Mouse (Mus musculus) kidney, embryonic 14.5 days (tissue): ENCODE data around the gene Cmtm2a. TPM values are rescaled to one million over a fixed set of nuclear protein-coding genes. Genes with fewer than 3 reads are reported as not detected.
"Not testable (repeated sequence)": the region's sequence is repeated elsewhere in the genome, so short reads cannot be mapped to it uniquely, and the experiment has no call there.

Source experiments
- ATAC-seq: fragments of 200-750 bp; cut with Nextera tagmentation; 2 replicates; pipeline ENCODE4 v1.8.0; 2017; ENCODE audit warnings: moderate number of reproducible peaks, mild to moderate bottlenecking, moderate TSS enrichment, moderate library complexity; ENCODE audit not compliant: low FRiP score, low TSS enrichment
- H3K27ac ChIP-seq: fragments of 300-500 bp; sonication (generic); 2 replicates; pipeline ENCODE4 v1.5.1; 2014; ENCODE audit warnings: low read depth, mild to moderate bottlenecking, low read length, moderate library complexity, mixed read lengths
- H3K27me3 ChIP-seq: fragments of 300-500 bp; sonication (generic); 2 replicates; pipeline ENCODE4 v1.6.1; 2014; ENCODE audit warnings: mild to moderate bottlenecking, low read length; ENCODE audit not compliant: control insufficient read depth, insufficient read depth
- H3K36me3 ChIP-seq: fragments of 300-500 bp; sonication (generic); 2 replicates; pipeline ENCODE4 v1.6.1; 2014; ENCODE audit warnings: low read length, mixed read lengths; ENCODE audit not compliant: control insufficient read depth, insufficient read depth
- H3K4me1 ChIP-seq: fragments of 300-500 bp; sonication (generic); 2 replicates; pipeline ENCODE4 v1.6.1; 2014; ENCODE audit warnings: low read length, mixed read lengths; ENCODE audit not compliant: control insufficient read depth, insufficient read depth
- H3K4me2 ChIP-seq: fragments of 300-500 bp; sonication (generic); replicated peaks from 2 replicates; pipeline ENCODE4 v1.6.1; 2014; ENCODE audit warnings: low read depth, mild to moderate bottlenecking, low read length
- H3K4me3 ChIP-seq: fragments of 300-500 bp; sonication (generic); 2 replicates; pipeline ENCODE4 v1.5.1; 2014; ENCODE audit warnings: mild to moderate bottlenecking, low read length
- H3K9ac ChIP-seq: fragments of 300-500 bp; sonication (generic); 2 replicates; pipeline ENCODE4 v1.6.1; 2014; ENCODE audit warnings: low read depth, mild to moderate bottlenecking, low read length, moderate library complexity
- H3K9me3 ChIP-seq: fragments of 300-500 bp; sonication (generic); 2 replicates; pipeline ENCODE4 v1.6.1; 2016; ENCODE audit warnings: low read length; ENCODE audit not compliant: control insufficient read depth
- WGBS: fragments of 180-500 bp; shearing (Covaris S2); extraction: QIAGEN DNeasy Blood & Tissue Kit; methylation state at CpG from one replicate; pipeline ENCODE4 v1.1.7; 2014; 5-methylcytosine and 5-hydroxymethylcytosine counted together
- polyA plus RNA-seq: library from polyadenylated mRNA; unstranded; fragments of >200 nt; fragmentation: Nextera tagmentation; extraction: Ambion mirVana; gene quantifications from 2 replicates; pipeline ENCODE4 v1.2.1, GENCODE M21; 2014

Gene Cmtm2a
- polyA plus RNA-seq, 1 experiment from 2014 or later = not detected

GRCm38 (mm10) chr8:104308341-104308740 lies 15.4 kb upstream of the Cmtm2a start:
- not testable (repeated sequence) for H3K4me2 ChIP-seq, ATAC-seq, H3K9ac ChIP-seq, H3K27ac ChIP-seq, H3K27me3 ChIP-seq, H3K4me1 ChIP-seq, H3K4me3 ChIP-seq, H3K9me3 ChIP-seq, H3K36me3 ChIP-seq
- 44% methylated on average over 6 of the region's 6 CpGs for WGBS

DNA sequence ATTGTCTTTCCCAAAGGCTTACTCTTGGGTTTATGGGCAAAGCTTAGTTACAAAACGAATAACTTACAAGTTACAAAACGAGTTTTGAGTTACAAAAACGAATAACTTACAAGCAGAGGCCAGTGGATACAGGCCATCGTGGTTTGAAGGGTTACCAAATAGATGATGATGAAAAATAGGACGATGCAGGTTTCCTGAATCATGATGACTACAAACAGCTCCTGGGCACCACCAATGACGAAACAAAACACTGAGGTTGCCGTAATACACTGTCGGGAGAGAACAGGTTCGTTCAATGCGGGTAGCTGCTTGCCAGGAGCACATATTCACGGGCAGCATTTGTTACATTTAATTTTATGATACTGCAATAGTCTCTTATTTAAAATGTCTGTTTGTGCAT lies 12.0 kb upstream of the Cmtm2a start:
- Histone ChIP-seq H3K4me2 (no peak overlapping the region), H3K4me1 (no peaks in the 10 kb centered on the region), H3K27me3 (no peaks in the 10 kb centered on the region), H3K9ac (no peak overlapping the region), H3K9me3 (no peaks in the 10 kb centered on the region), H3K27ac (no peak overlapping the region), H3K4me3 (no peak overlapping the region), H3K36me3 (no peaks in the 10 kb centered on the region)
- 88% methylated on average over 11 of the region's 11 CpGs for WGBS
- ATAC-seq = no peak

DNA sequence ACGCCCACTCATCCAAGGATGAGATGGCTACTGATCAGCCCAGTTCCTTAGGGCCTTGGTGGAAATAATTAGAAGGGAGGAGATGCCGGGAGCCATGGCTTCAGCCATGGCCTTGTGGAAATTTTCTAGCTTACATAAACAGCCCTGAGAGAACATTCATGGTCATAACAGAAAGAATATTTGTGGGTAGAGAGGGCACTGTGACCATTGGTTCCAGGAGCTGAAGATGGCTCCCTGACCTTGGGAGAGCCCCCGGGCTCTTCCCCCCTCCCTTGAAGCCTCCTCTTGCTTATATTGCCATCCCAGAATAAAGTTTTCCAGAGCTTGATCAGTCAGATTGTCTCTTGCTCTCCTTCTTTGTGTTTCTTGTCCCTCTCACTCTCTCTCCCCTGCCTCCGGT lies 9.6 kb upstream of the Cmtm2a start:
- not testable (repeated sequence) for H3K27ac ChIP-seq, H3K9ac ChIP-seq, H3K9me3 ChIP-seq, H3K27me3 ChIP-seq, H3K4me2 ChIP-seq, H3K4me1 ChIP-seq, ATAC-seq, H3K36me3 ChIP-seq, H3K4me3 ChIP-seq
- WGBS = 90% methylated on average over 4 of the region's 4 CpGs

DNA sequence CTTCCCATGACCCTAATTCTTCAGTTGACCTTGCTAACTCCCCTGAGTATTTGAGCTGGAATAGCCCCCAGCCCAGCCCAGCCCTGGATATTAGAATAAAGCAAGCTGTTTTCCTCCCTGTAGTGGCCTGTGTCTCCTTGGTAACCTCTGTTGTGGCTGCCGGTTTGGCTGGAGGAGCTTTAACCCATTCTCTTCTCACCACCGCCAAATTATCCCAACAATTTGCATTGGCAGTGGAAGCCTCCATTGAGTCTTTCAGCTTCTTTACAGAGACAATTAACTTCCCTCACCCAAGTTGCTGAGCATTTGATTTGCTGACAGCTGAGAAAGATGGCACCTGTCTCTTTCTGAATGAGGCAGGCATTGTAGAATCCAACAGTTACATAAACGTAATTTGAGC lies 8.6 kb upstream of the Cmtm2a start:
- not testable (repeated sequence) for H3K36me3 ChIP-seq, H3K4me2 ChIP-seq, H3K9ac ChIP-seq, H3K27ac ChIP-seq, H3K4me1 ChIP-seq, H3K27me3 ChIP-seq, ATAC-seq, H3K9me3 ChIP-seq, H3K4me3 ChIP-seq
- WGBS = 23% methylated on average over 3 of the region's 3 CpGs

GRCm38 (mm10) chr8:104294396-104294795 lies 1.4 kb upstream of the Cmtm2a start:
- H3K4me2 ChIP-seq = no peak overlapping the region
- no peaks in the 10 kb centered on the region for H3K36me3 ChIP-seq
- WGBS = 81% methylated on average over 1 of the region's 1 CpGs
- no peak overlapping the region for H3K9ac ChIP-seq
- no peak for ATAC-seq
- H3K4me1 ChIP-seq = no peaks in the 10 kb centered on the region
- H3K27me3 ChIP-seq = no peaks in the 10 kb centered on the region
- no peak overlapping the region for H3K4me3 ChIP-seq
- no peak overlapping the region for H3K27ac ChIP-seq
- H3K9me3 ChIP-seq = no peaks in the 10 kb centered on the region

DNA sequence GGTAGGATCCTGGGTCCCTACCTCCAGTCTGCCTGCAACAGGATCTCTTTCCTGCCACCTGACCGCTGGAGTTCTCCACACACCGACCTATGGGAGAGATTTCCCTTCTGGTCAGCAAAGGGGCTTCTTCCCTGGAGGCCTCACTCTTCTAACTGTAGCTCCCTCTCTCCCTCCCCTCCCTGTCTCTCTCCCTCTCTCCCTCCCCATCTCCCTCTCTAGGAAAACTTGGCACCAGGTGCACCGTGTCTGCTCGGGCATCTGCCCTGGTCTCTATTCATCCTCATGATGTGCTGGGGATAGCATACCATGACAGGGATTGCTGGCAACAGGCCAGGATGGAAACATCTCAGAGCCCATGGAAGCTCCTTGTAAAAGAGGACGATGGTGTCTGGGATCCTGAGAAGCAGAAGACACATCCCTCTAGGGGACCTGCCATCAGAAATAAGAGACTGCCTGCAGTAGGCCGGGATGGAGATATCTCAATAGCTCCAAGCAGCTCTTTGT lies 24.0 kb downstream of the Cmtm2a start:
- H3K27ac ChIP-seq = no peak overlapping the region
- H3K4me3 ChIP-seq = no peak overlapping the region
- H3K4me2 ChIP-seq = no peak overlapping the region
- ATAC-seq = no peak; the same call in 1 of the 2 replicates
- H3K36me3 ChIP-seq = peaks cover 2% of the 10 kb centered on the region; the same call in 1 of the 2 replicates
- no peaks in the 10 kb centered on the region for H3K4me1 ChIP-seq
- H3K9ac ChIP-seq = no peak overlapping the region
- 93% methylated on average over 6 of the region's 6 CpGs for WGBS
- no peaks in the 10 kb centered on the region for H3K27me3 ChIP-seq
- H3K9me3 ChIP-seq = no peaks in the 10 kb centered on the region

DNA sequence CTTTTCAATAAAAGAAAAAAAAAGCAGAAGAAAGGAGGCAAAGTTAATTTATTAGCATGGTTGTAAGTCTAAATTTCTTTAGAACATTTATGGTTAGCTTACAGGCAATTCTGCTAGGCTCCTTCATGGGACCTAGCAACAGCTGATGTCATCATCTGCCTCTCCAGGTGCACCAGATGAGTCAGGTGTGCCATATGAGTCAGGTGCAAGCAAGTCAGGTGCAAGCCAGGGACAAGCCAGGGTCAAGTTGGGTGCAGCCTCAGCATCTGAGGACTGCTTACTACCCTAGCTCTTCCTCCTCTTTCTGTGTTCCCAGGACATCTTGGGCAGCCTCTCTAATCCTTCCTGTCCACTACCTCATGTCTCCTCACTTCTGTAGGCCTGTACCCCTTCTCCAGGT lies 24.6 kb downstream of the Cmtm2a start:
- Histone ChIP-seq H3K9me3 (no peaks in the 10 kb centered on the region), H3K9ac (no peak overlapping the region), H3K27me3 (no peaks in the 10 kb centered on the region), H3K4me2 (no peak overlapping the region), H3K4me3 (no peak overlapping the region), H3K36me3 (peaks cover 7% of the 10 kb centered on the region; the same call in 1 of the 2 replicates), H3K4me1 (no peaks in the 10 kb centered on the region), H3K27ac (no peak overlapping the region)
- ATAC-seq = no peak

DNA sequence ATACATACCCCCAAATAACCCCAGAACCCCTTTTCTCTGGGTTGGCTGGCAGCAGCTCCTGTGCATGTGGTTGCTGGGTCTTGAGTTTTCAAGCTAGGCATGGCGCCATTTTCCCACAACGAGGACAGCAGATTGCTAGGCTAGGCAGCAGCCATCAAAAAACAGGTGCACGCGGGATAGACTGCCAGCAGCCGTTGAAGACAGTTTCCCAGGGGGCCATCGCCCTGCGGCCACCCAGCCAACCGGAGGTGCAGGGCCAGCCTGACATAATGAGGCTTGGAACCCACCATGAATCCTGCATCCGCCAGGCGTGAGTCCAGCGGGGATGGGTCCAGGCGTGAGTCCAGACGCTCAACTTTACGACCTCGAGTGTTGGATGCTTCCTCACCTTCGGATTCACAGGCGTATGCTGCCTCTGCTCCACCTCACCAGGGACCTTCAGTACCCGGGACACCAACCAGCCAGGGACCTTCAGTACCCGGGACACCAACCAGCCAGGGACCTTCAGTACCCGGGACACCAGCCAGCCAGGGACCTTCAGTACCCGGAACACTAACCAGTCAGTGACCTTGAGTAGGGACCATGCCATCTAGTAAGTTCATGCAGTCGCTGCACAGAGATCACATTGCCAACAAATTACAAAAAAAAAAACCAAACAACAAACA lies 28.6 kb downstream of the Cmtm2a start:
- ATAC-seq, H3K9me3 ChIP-seq, H3K36me3 ChIP-seq, H3K4me2 ChIP-seq, H3K9ac ChIP-seq, H3K4me3 ChIP-seq, H3K27me3 ChIP-seq, H3K4me1 ChIP-seq, H3K27ac ChIP-seq: not testable (repeated sequence)
- 96% methylated on average over 22 of the region's 22 CpGs for WGBS

DNA sequence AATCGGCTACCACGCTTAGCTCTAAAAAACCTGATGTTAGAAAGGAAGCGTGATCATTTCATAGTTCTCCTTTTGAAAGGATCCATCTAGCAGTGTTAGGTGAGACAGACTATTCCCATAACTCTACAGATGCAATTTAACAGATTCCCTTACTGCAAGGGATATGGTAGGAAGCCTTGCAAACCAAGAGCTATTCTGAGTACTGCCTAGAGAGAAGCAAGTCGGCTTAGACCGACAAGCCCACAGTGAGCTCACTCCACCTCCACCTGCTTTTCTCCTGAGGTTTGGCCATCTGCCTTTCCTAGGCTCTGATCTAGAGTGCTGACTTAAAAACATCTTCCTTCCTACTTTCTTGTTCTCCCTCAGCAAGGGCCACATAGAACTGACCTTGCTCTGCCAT lies 31.2 kb downstream of the Cmtm2a start:
- 98% methylated on average over 5 of the region's 5 CpGs for WGBS
- H3K27me3 ChIP-seq, ATAC-seq, H3K9me3 ChIP-seq, H3K27ac ChIP-seq, H3K4me3 ChIP-seq, H3K4me2 ChIP-seq, H3K9ac ChIP-seq, H3K4me1 ChIP-seq: not testable (repeated sequence)
- peaks cover 26% of the 10 kb centered on the region for H3K36me3 ChIP-seq
